Mouse (Mus musculus): ENCODE results near the gene C1rl. TPM values are rescaled to one million over a fixed set of nuclear protein-coding genes. Genes with fewer than 3 reads are reported as not detected.
"Not testable (repeated sequence)": the region's sequence is repeated elsewhere in the genome, so short reads cannot be mapped to it uniquely, and the experiment has no call there.

C1rl gene
- polyA plus RNA-seq, 1 experiment = 0.79 TPM

DNA sequence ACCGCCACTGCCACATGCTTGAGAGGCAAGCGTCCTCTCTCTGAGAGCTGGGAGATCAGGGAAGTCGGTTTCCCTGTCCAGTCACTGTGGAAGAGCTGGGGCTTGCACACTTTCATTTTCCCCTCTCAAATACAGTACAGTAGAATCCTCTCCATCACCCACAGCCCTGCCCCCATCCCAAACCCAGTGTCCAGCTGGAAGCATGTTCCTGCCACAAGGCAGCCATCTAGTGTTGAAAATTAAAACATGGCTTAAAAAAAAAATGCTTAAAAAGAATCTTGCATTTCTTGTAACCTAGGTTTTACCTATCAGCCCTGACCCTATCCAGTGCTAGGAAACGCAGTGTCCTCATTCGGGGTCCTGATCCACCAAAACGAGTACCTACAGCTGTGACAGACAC is 51.6 kb downstream of the C1rl start:
- TF ChIP-seq POLR2A (IDR thresholded peaks at IDR 0.05; ENCODE audit: insufficient read depth, low read length) = no peak
- no peak for TF ChIP-seq CTCF (IDR thresholded peaks at IDR 0.05; ENCODE audit: low read depth, low read length)
- no peak for TF ChIP-seq EP300 (IDR thresholded peaks at IDR 0.05; ENCODE audit: insufficient read depth, low read depth, low read length)
- no peak overlapping the region for H3K9ac ChIP-seq (ENCODE audit: low read depth, poor library complexity, severe bottlenecking)
- no peaks in the 10 kb centered on the region for H3K4me1 ChIP-seq (ENCODE audit: control insufficient read depth, insufficient read depth, low read length)
- no peaks in the 10 kb centered on the region for H3K27me3 ChIP-seq (ENCODE audit: control insufficient read depth, insufficient read depth, low read length, poor library complexity, severe bottlenecking)
- no peaks in the 10 kb centered on the region for H3K9me3 ChIP-seq (replicated peaks; ENCODE audit: control insufficient read depth, insufficient read depth, low read length, poor library complexity, severe bottlenecking)
- H3K36me3 ChIP-seq (ENCODE audit: control insufficient read depth, insufficient read depth, low read length, poor library complexity, severe bottlenecking) = no peaks in the 10 kb centered on the region
- no peak overlapping the region for H3K4me3 ChIP-seq (ENCODE audit: low read depth, low read length)
- H3K27ac ChIP-seq (ENCODE audit: insufficient read depth, low read length) = no peak overlapping the region

- Histone ChIP-seq H3K9me3 (replicated peaks; ENCODE audit: control insufficient read depth, insufficient read depth, low read length, poor library complexity, severe bottlenecking) (no peaks in the 10 kb centered on the region), H3K4me1 (ENCODE audit: control insufficient read depth, insufficient read depth, low read length) (no peaks in the 10 kb centered on the region), H3K9ac (ENCODE audit: low read depth, poor library complexity, severe bottlenecking) (no peak overlapping the region), H3K4me3 (ENCODE audit: low read depth, low read length) (no peak overlapping the region), H3K27me3 (ENCODE audit: control insufficient read depth, insufficient read depth, low read length, poor library complexity, severe bottlenecking) (no peaks in the 10 kb centered on the region), H3K36me3 (ENCODE audit: control insufficient read depth, insufficient read depth, low read length, poor library complexity, severe bottlenecking) (no peaks in the 10 kb centered on the region), H3K27ac (ENCODE audit: insufficient read depth, low read length) (no peak overlapping the region)
- TF ChIP-seq EP300 (IDR thresholded peaks at IDR 0.05; ENCODE audit: insufficient read depth, low read depth, low read length) = no peak
- no peak for TF ChIP-seq CTCF (IDR thresholded peaks at IDR 0.05; ENCODE audit: low read depth, low read length)
Measured at GRCm38 (mm10) chr6:124545425-124545824, 52.5 kb downstream of the C1rl start.

DNA sequence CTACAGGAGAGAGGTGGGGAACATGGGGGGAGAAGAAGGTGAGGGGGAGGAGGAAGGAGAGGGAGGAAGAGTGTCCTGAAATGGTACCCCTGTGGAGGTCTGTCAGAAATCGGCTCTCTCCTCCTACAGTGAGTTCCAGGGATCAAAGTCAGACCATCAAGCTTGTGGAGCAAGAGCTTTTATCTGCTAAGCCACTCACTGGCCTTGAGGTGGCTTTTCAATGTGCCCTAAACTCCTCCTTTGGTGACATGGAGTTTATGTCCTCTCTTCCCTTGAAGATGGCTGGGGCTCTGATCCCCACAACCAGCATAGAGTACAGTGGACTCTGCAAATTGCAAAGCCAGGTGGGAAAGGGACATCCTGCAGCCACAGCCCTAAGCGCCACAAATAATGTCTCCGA is 55.1 kb downstream of the C1rl start:
- not testable (repeated sequence) for H3K9me3 ChIP-seq (replicated peaks; ENCODE audit: control insufficient read depth, insufficient read depth, low read length, poor library complexity, severe bottlenecking); H3K4me3 ChIP-seq (ENCODE audit: low read depth, low read length); H3K4me1 ChIP-seq (ENCODE audit: control insufficient read depth, insufficient read depth, low read length); H3K9ac ChIP-seq (ENCODE audit: low read depth, poor library complexity, severe bottlenecking); H3K36me3 ChIP-seq (ENCODE audit: control insufficient read depth, insufficient read depth, low read length, poor library complexity, severe bottlenecking); H3K27me3 ChIP-seq (ENCODE audit: control insufficient read depth, insufficient read depth, low read length, poor library complexity, severe bottlenecking); H3K27ac ChIP-seq (ENCODE audit: insufficient read depth, low read length)

DNA sequence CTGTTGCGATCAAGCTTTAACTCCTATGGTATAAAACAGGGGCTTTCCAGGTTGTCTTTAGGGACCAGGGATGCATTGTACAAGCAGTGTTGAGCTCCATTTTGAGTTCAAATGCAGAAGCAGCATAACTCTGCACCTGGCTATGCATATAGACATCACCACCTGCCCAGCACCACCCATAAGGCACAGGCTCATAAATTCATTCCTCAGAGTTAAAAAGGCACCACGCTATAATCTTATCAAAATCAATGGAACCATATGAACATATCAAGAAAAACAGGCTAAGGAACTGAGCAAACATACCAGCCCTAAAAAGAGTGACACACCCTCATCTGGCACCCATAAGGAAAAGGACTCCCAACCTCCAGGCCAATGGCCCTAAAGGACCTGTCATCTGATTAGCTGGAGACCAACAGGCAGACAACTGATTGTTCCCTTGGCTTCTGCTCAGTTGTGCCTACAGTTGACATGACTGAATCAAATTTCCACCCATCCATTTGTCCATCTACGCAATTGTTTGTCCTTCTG is 56.2 kb downstream of the C1rl start:
- Histone ChIP-seq H3K36me3 (ENCODE audit: control insufficient read depth, insufficient read depth, low read length, poor library complexity, severe bottlenecking) (no peaks in the 10 kb centered on the region), H3K9ac (ENCODE audit: low read depth, poor library complexity, severe bottlenecking) (no peak overlapping the region), H3K4me1 (ENCODE audit: control insufficient read depth, insufficient read depth, low read length) (no peaks in the 10 kb centered on the region), H3K27me3 (ENCODE audit: control insufficient read depth, insufficient read depth, low read length, poor library complexity, severe bottlenecking) (no peaks in the 10 kb centered on the region), H3K4me3 (ENCODE audit: low read depth, low read length) (no peak overlapping the region), H3K9me3 (replicated peaks; ENCODE audit: control insufficient read depth, insufficient read depth, low read length, poor library complexity, severe bottlenecking) (peaks cover 5% of the 10 kb centered on the region), H3K27ac (ENCODE audit: insufficient read depth, low read length) (no peak overlapping the region)
- TF ChIP-seq CTCF (IDR thresholded peaks at IDR 0.05; ENCODE audit: low read depth, low read length) (no peak), EP300 (IDR thresholded peaks at IDR 0.05; ENCODE audit: insufficient read depth, low read depth, low read length) (no peak), POLR2A (IDR thresholded peaks at IDR 0.05; ENCODE audit: insufficient read depth, low read length) (no peak)

GRCm38 (mm10) chr6:124552766-124553165 is 59.9 kb downstream of the C1rl start:
- H3K36me3 ChIP-seq (ENCODE audit: control insufficient read depth, insufficient read depth, low read length, poor library complexity, severe bottlenecking) = no peaks in the 10 kb centered on the region
- peak overlapping the region; percentile 54 for H3K4me3 ChIP-seq (ENCODE audit: low read depth, low read length)
- H3K9me3 ChIP-seq (replicated peaks; ENCODE audit: control insufficient read depth, insufficient read depth, low read length, poor library complexity, severe bottlenecking) = peaks cover 5% of the 10 kb centered on the region
- H3K9ac ChIP-seq (ENCODE audit: low read depth, poor library complexity, severe bottlenecking) = no peak overlapping the region
- H3K27me3 ChIP-seq (ENCODE audit: control insufficient read depth, insufficient read depth, low read length, poor library complexity, severe bottlenecking) = no peaks in the 10 kb centered on the region
- TF ChIP-seq EP300 (IDR thresholded peaks at IDR 0.05; ENCODE audit: insufficient read depth, low read depth, low read length) (no peak), CTCF (IDR thresholded peaks at IDR 0.05; ENCODE audit: low read depth, low read length) (no peak), POLR2A (IDR thresholded peaks at IDR 0.05; ENCODE audit: insufficient read depth, low read length) (no peak)
- no peaks in the 10 kb centered on the region for H3K4me1 ChIP-seq (ENCODE audit: control insufficient read depth, insufficient read depth, low read length)
- no peak overlapping the region for H3K27ac ChIP-seq (ENCODE audit: insufficient read depth, low read length)

- not testable (repeated sequence) for H3K4me1 ChIP-seq (ENCODE audit: control insufficient read depth, insufficient read depth, low read length); H3K36me3 ChIP-seq (ENCODE audit: control insufficient read depth, insufficient read depth, low read length, poor library complexity, severe bottlenecking); H3K27me3 ChIP-seq (ENCODE audit: control insufficient read depth, insufficient read depth, low read length, poor library complexity, severe bottlenecking); H3K27ac ChIP-seq (ENCODE audit: insufficient read depth, low read length); H3K9ac ChIP-seq (ENCODE audit: low read depth, poor library complexity, severe bottlenecking); H3K4me3 ChIP-seq (ENCODE audit: low read depth, low read length); H3K9me3 ChIP-seq (replicated peaks; ENCODE audit: control insufficient read depth, insufficient read depth, low read length, poor library complexity, severe bottlenecking)
Measured at GRCm38 (mm10) chr6:124555956-124556355, 63.0 kb downstream of the C1rl start.

Other genes with a start within 250 kb of the C1rl start
- gene Cd163, start 188.5 kb upstream of the C1rl start, polyA plus RNA-seq (2011; ENCODE audit: insufficient read depth, insufficient read length, low read depth, missing spikeins) = 0.28 and 0.32 TPM in 2 replicates
- 31.0 and 31.4 TPM in 2 replicates for gene Pex5, start 78.0 kb upstream of the C1rl start, polyA plus RNA-seq (2011; ENCODE audit: insufficient read depth, insufficient read length, low read depth, missing spikeins)
- gene Clstn3, start 28.3 kb upstream of the C1rl start, polyA plus RNA-seq (2011; ENCODE audit: insufficient read depth, insufficient read length, low read depth, missing spikeins) = 17.1 and 25.6 TPM in 2 replicates
- 0.27 TPM in 1 of 2 replicates, not detected in the other for gene C1ra, start 19.3 kb downstream of the C1rl start, polyA plus RNA-seq (2011; ENCODE audit: insufficient read depth, insufficient read length, low read depth, missing spikeins)
- gene C1s1, start 49.2 kb downstream of the C1rl start, polyA plus RNA-seq (2011; ENCODE audit: insufficient read depth, insufficient read length, low read depth, missing spikeins) = 3.4 and 3.9 TPM in 2 replicates
- not detected in 2 replicates for gene C1rb, start 77.2 kb downstream of the C1rl start, polyA plus RNA-seq (2011; ENCODE audit: insufficient read depth, insufficient read length, low read depth, missing spikeins)
- gene C1s2, start 143.0 kb downstream of the C1rl start, polyA plus RNA-seq (2011; ENCODE audit: insufficient read depth, insufficient read length, low read depth, missing spikeins) = 0.49 TPM in 1 of 2 replicates, not detected in the other
- 69.3 and 73.8 TPM in 2 replicates for gene Lpcat3, start 169.9 kb downstream of the C1rl start, polyA plus RNA-seq (2011; ENCODE audit: insufficient read depth, insufficient read length, low read depth, missing spikeins)
- 118 TPM in 2 replicates for gene Emg1, start 219.1 kb downstream of the C1rl start, polyA plus RNA-seq (2011; ENCODE audit: insufficient read depth, insufficient read length, low read depth, missing spikeins)
- 329 and 331 TPM in 2 replicates for gene Phb2, start 219.2 kb downstream of the C1rl start, polyA plus RNA-seq (2011; ENCODE audit: insufficient read depth, insufficient read length, low read depth, missing spikeins)
- gene Ptpn6, start 245.6 kb downstream of the C1rl start, polyA plus RNA-seq (2011; ENCODE audit: insufficient read depth, insufficient read length, low read depth, missing spikeins) = 15.4 and 32.3 TPM in 2 replicates
- 93.5 and 105 TPM in 2 replicates for gene Grcc10, start 248.3 kb downstream of the C1rl start, polyA plus RNA-seq (2011; ENCODE audit: insufficient read depth, insufficient read length, low read depth, missing spikeins)

Data from ES-Bruce4 (cell line).